Mouse (Mus musculus) bone marrow, adult 2 months (tissue): ENCODE results near the gene Syne4. TPM values are rescaled to one million over a fixed set of nuclear protein-coding genes. Genes with fewer than 3 reads are reported as not detected.

Experiments
- H3K27ac ChIP-seq: fragments of 200-500 bp; 2 replicates; pipeline ENCODE4 v1.5.1; 2012; ENCODE audit warnings: low read depth, mild to moderate bottlenecking, control low read depth, inconsistent platforms, low read length; ENCODE audit not compliant: control insufficient read depth, poor library complexity, insufficient read depth
- H3K4me1 ChIP-seq: fragments of 200-500 bp; 2 replicates; pipeline ENCODE4 v1.6.1; 2011; ENCODE audit warnings: low read length; ENCODE audit not compliant: control insufficient read depth, insufficient read depth
- H3K4me3 ChIP-seq: fragments of 200-500 bp; replicated peaks from 2 replicates; pipeline ENCODE3; 2011; ENCODE audit warnings: mild to moderate bottlenecking, low read depth, low read length, control low read depth; ENCODE audit not compliant: control insufficient read depth
- CTCF ChIP-seq: fragments of 200-500 bp; IDR thresholded peaks from 2 replicates; pipeline ENCODE4 v1.5.1; 2011; ENCODE audit warnings: low read length, control low read depth; ENCODE audit not compliant: control insufficient read depth, insufficient read depth
- POLR2A ChIP-seq: fragments of 200-500 bp; IDR thresholded peaks from 2 replicates; pipeline ENCODE4 v1.6.1; 2011; ENCODE audit warnings: low read depth, mild to moderate bottlenecking, control low read depth, low read length, borderline replicate concordance; ENCODE audit not compliant: control insufficient read depth
- WGBS: fragments of 180-500 bp; shearing (Covaris S2); methylation state at CpG from one replicate; pipeline ENCODE4 v1.1.7; 2018; 5-methylcytosine and 5-hydroxymethylcytosine counted together
- polyA plus RNA-seq: library from polyadenylated mRNA; stranded (reverse); fragments of >200 nt; gene quantifications from 2 replicates; pipeline ENCODE4 v1.2.4, GENCODE M21; 2011; ENCODE audit warnings: low replicate concordance; ENCODE audit not compliant: missing spikeins, insufficient read depth, insufficient read length

The Syne4 gene
- polyA plus RNA-seq, 1 experiment, result 8.9 TPM

DNA sequence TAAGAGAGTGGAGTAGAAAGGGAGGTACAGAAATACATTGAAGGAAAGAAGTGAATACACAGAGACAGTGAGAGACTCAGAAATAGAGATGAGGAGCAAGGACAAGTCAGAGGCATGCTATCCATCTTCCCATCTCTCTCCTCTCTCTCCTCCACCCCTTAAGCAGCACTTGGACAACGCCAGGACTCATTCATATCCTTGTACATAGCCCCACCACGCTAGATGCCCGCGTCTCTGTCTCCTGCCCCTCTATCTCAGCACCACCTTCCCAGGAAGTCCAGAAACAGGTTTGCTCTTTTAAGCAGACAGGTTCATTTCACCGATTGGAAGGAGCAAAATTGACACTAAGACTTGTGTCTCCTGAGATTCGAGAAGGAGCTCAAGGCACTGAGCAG is 48.7 kb downstream of the Syne4 start:
- TF ChIP-seq POLR2A (no peak), CTCF (no peak)
- Histone ChIP-seq H3K4me1 (no peaks in the 10 kb centered on the region), H3K27ac (no peak overlapping the region), H3K4me3 (no peak overlapping the region)
- 64% methylated on average over 6 of the region's 6 CpGs for WGBS

DNA sequence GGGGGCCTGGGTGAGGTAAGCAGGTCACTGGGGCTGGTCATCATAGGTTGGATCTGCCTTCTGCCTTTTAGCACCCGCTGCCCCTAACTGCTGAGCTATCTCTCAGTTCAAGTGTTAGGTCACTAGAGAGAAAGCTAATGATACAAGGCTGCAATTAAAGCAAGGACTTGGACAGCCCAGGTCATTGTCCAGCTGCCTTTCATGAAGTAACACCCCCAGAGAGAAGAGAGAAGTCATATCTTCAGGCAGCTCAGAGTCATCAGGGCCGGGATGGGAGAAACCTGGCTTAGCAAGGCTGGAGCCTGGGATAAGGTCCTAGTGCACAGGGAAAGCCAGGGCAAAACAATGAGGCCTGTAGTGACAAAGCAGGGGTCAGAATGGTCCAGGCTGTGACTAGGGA is 52.9 kb downstream of the Syne4 start:
- Histone ChIP-seq H3K4me3 (no peak overlapping the region), H3K4me1 (no peaks in the 10 kb centered on the region), H3K27ac (no peak overlapping the region)
- WGBS, result 74% methylated on average over 2 of the region's 2 CpGs
- TF ChIP-seq CTCF (no peak), POLR2A (no peak)

Other genes starting within 250 kb of the Syne4 start
- 0.97 and 5.7 TPM in 2 replicates for gene Zfp82, start 241.9 kb upstream of the Syne4 start, polyA plus RNA-seq
- not detected in 2 replicates for gene Gm26920, start 224.4 kb upstream of the Syne4 start, polyA plus RNA-seq
- gene Zfp566, start 224.3 kb upstream of the Syne4 start, polyA plus RNA-seq, result 2.0 and 5.9 TPM in 2 replicates
- 9.3 and 27.6 TPM in 2 replicates for gene Zfp260, start 220.0 kb upstream of the Syne4 start, polyA plus RNA-seq
- 0.57 and 0.95 TPM in 2 replicates for gene Zfp382, start 192.9 kb upstream of the Syne4 start, polyA plus RNA-seq
- gene Zfp146, start 145.1 kb upstream of the Syne4 start, polyA plus RNA-seq, result 11.2 and 13.7 TPM in 2 replicates
- gene Cox7a1, start 130.7 kb upstream of the Syne4 start, polyA plus RNA-seq, result 6.8 TPM in 1 of 2 replicates, not detected in the other
- gene Capns1, start 116.0 kb upstream of the Syne4 start, polyA plus RNA-seq, result 120 and 171 TPM in 2 replicates
- 41.5 and 50.8 TPM in 2 replicates for gene Polr2i, start 82.9 kb upstream of the Syne4 start, polyA plus RNA-seq
- gene Tbcb, start 82.5 kb upstream of the Syne4 start, polyA plus RNA-seq, result 24.0 and 67.8 TPM in 2 replicates
- gene Ovol3, start 79.1 kb upstream of the Syne4 start, polyA plus RNA-seq, result not detected in 2 replicates
- gene Thap8, start 34.7 kb upstream of the Syne4 start, polyA plus RNA-seq, result not detected in 2 replicates
- 33.7 and 45.3 TPM in 2 replicates for gene Wdr62, start 34.4 kb upstream of the Syne4 start, polyA plus RNA-seq
- 3.2 and 3.5 TPM in 2 replicates for gene Clip3, start 23.1 kb upstream of the Syne4 start, polyA plus RNA-seq
- 11.7 and 23.3 TPM in 2 replicates for gene Alkbh6, start 6.1 kb upstream of the Syne4 start, polyA plus RNA-seq
- gene E130208F15Rik, start 6.9 kb downstream of the Syne4 start, polyA plus RNA-seq, result 0.56 TPM in 1 of 2 replicates, not detected in the other
- gene Sdhaf1, start 9.1 kb downstream of the Syne4 start, polyA plus RNA-seq, result 6.3 and 10.1 TPM in 2 replicates
- gene Lrfn3, start 48.0 kb downstream of the Syne4 start, polyA plus RNA-seq, result 0.45 and 0.70 TPM in 2 replicates
- 164 and 433 TPM in 2 replicates for gene Tyrobp, start 99.0 kb downstream of the Syne4 start, polyA plus RNA-seq
- gene Hcst, start 105.0 kb downstream of the Syne4 start, polyA plus RNA-seq, result 47.8 and 107 TPM in 2 replicates
- 12.3 and 34.2 TPM in 2 replicates for gene Nfkbid, start 106.9 kb downstream of the Syne4 start, polyA plus RNA-seq
- gene Aplp1, start 130.7 kb downstream of the Syne4 start, polyA plus RNA-seq, result 6.2 TPM in 1 of 2 replicates, not detected in the other
- 0.25 and 4.8 TPM in 2 replicates for gene Kirrel2, start 142.9 kb downstream of the Syne4 start, polyA plus RNA-seq
- 1.5 TPM in 1 of 2 replicates, not detected in the other for gene Nphs1, start 143.5 kb downstream of the Syne4 start, polyA plus RNA-seq
- 1.9 and 3.1 TPM in 2 replicates for gene Prodh2, start 178.8 kb downstream of the Syne4 start, polyA plus RNA-seq
- 45.1 and 61.6 TPM in 2 replicates for gene Arhgap33, start 220.3 kb downstream of the Syne4 start, polyA plus RNA-seq
- 13.1 and 19.0 TPM in 2 replicates for gene Hspb6, start 237.4 kb downstream of the Syne4 start, polyA plus RNA-seq
- 4.2 and 12.8 TPM in 2 replicates for gene Proser3, start 237.5 kb downstream of the Syne4 start, polyA plus RNA-seq
- gene Lin37, start 245.0 kb downstream of the Syne4 start, polyA plus RNA-seq, result 22.2 and 47.7 TPM in 2 replicates
- gene U2af1l4, start 248.5 kb downstream of the Syne4 start, polyA plus RNA-seq, result 28.8 and 71.1 TPM in 2 replicates
- gene Gm49396, start 248.5 kb downstream of the Syne4 start, polyA plus RNA-seq, result 7.6 and 11.0 TPM in 2 replicates
- 50.7 and 98.9 TPM in 2 replicates for gene Psenen, start 248.8 kb downstream of the Syne4 start, polyA plus RNA-seq